8 mouse cellular contexts compared by ENCODE assay signal in genomic region chr5:148927717-148928223, GRCm38 (mm10). TPM values are rescaled to one million over a fixed set of nuclear protein-coding genes. Genes with fewer than 3 reads are reported as not detected.
DNase-seq lines count a peak whose midpoint lies in the region; ATAC-seq lines count a peak whose summit lies in the region.

No protein-coding gene starts in this region.

- peaks cover 77% of the 10 kb centered on the region for H3K4me1 ChIP-seq in erythroblast, embryonic 14.5 days (ENCODE audit: control insufficient read depth)
- H3K4me1 ChIP-seq in neural tube, embryonic 11.5 days (ENCODE audit: control insufficient read depth, insufficient read depth, low read length), result 0 out of 2 replicates have a peak, but pooled peaks cover 9% of the 10 kb centered on the region
- H3K4me1 ChIP-seq in liver, embryonic 11.5 days (replicated peaks; ENCODE audit: control insufficient read depth, insufficient read depth, low read length), result peaks cover 4% of the 10 kb centered on the region; the same call in 1 of the 2 replicates

- no peaks in the 10 kb centered on the region for H3K27me3 ChIP-seq in erythroblast, embryonic 14.5 days (ENCODE audit: control insufficient read depth)
- no peaks in the 10 kb centered on the region for H3K27me3 ChIP-seq in neural tube, embryonic 11.5 days (ENCODE audit: control insufficient read depth, insufficient read depth, low read length)
- H3K27me3 ChIP-seq in liver, embryonic 11.5 days (replicated peaks; ENCODE audit: control insufficient read depth, insufficient read depth, low read length), result no peaks in the 10 kb centered on the region

- peak overlapping the region; percentile 61 for H3K4me2 ChIP-seq in neural tube, embryonic 11.5 days (ENCODE audit: low read depth)
- H3K4me2 ChIP-seq in liver, embryonic 11.5 days, result peak overlapping the region; percentile 92

- ATAC-seq in erythroblast, adult 5-6 weeks (replicated peaks; ENCODE audit: low FRiP score, poor library complexity, severe bottlenecking), result no peak
- no peak for ATAC-seq in neural tube, embryonic 11.5 days (ENCODE audit: insufficient read depth, low FRiP score, low TSS enrichment)
- no peak for ATAC-seq in liver, embryonic 11.5 days (replicated peaks; ENCODE audit: low FRiP score)

- intact Hi-C loops in left cerebral cortex, postnatal 25 days (cut with DNase I), result loop anchor here (2.0 kb wide), 1 partner anchor 39 kb away; no protein-coding TSS in a partner anchor

- WGBS in neural tube, embryonic 11.5 days, result 62% methylated on average over 5 of the region's 5 CpGs
- 48% methylated on average over 5 of the region's 5 CpGs for WGBS in liver, embryonic 11.5 days

- peaks cover 52% of the 10 kb centered on the region for H3K36me3 ChIP-seq in erythroblast, embryonic 14.5 days (ENCODE audit: control insufficient read depth)
- H3K36me3 ChIP-seq in neural tube, embryonic 11.5 days (ENCODE audit: control insufficient read depth, insufficient read depth, low read length), result no peaks in the 10 kb centered on the region
- H3K36me3 ChIP-seq in liver, embryonic 11.5 days (ENCODE audit: control insufficient read depth, insufficient read depth, low read length), result peaks cover 8% of the 10 kb centered on the region; the same call in 1 of the 2 replicates

- peak overlapping the region; percentile 93 for H3K9ac ChIP-seq in neural tube, embryonic 11.5 days (ENCODE audit: low read length)
- H3K9ac ChIP-seq in liver, embryonic 11.5 days (ENCODE audit: low read depth, low read length), result peak overlapping the region; percentile 90

- peaks cover 26% of the 10 kb centered on the region for H3K9me3 ChIP-seq in erythroblast, embryonic 14.5 days (ENCODE audit: control insufficient read depth, low read length)
- H3K9me3 ChIP-seq in neural tube, embryonic 11.5 days (ENCODE audit: control insufficient read depth, low read length), result no peaks in the 10 kb centered on the region
- no peaks in the 10 kb centered on the region for H3K9me3 ChIP-seq in liver, embryonic 11.5 days (ENCODE audit: control insufficient read depth, low read length)

- no peak for DNase-seq in neural tube, embryonic 11.5 days (ENCODE audit: low spot score)
- no peak for DNase-seq in neural tube, embryonic 10.5 days (ENCODE audit: extremely low spot score, low spot score)
- no peak for DNase-seq in liver, embryonic 11.5 days (ENCODE audit: low spot score)
- DNase-seq in right cerebral cortex, adult 2 months (ENCODE audit: low spot score in 2 of 2), result no peak
- no peak for DNase-seq in cerebellum, adult 9-10 months
- no peak for DNase-seq in left cerebral cortex, postnatal 25 days (ENCODE audit: low spot score in 2 of 2)

- peak overlapping the region; percentile 87 for H3K4me3 ChIP-seq in erythroblast, embryonic 14.5 days (replicated peaks)
- peak overlapping the region; percentile 71 for H3K4me3 ChIP-seq in neural tube, embryonic 11.5 days (ENCODE audit: low read depth, low read length)
- peak overlapping the region; percentile 80 for H3K4me3 ChIP-seq in liver, embryonic 11.5 days (ENCODE audit: low read depth, low read length)

- H3K27ac ChIP-seq in neural tube, embryonic 11.5 days (ENCODE audit: low read depth, low read length), result peak overlapping the region; percentile 94
- peak overlapping the region; percentile 96 for H3K27ac ChIP-seq in liver, embryonic 11.5 days (ENCODE audit: low read depth, low read length)

RNA-seq across cellular contexts. Expression of gene Katnal1, which starts 1.4 kb away (rescaled TPM):
- 1.0 and 1.2 TPM in 2 replicates for polyA plus RNA-seq in erythroblast, embryonic 14.5 days (2012)
- total RNA-seq in erythroblast, adult 5-6 weeks (2015; ENCODE audit: low replicate concordance), result 4.0 and 4.6 TPM in 2 replicates
- total RNA-seq in erythroblast, adult 5-6 weeks (2017; ENCODE audit: low replicate concordance), result 9.1 and 10.4 TPM in 2 replicates
- 23.4 and 34.1 TPM in 2 replicates for polyA plus RNA-seq in neural tube, embryonic 11.5 days (2014; fragmentation: Nextera tagmentation; extraction: Ambion mirVana)
- polyA plus RNA-seq in liver, embryonic 11.5 days (2014; fragmentation: Nextera tagmentation; extraction: Ambion mirVana), result 18.9 and 19.5 TPM in 2 replicates
- total RNA-seq in left cerebral cortex, postnatal 25 days (2021), result 10 to 100 TPM; 67.0 to 73.5 TPM
